Mouse (Mus musculus) left cerebral cortex, adult 9 months (tissue): ENCODE data around the gene Ercc6.

Experiments
- DNase-seq, 2 experiments: peaks; one replicate each; pipeline ENCODE4 v3.0.0; 2022; ENCODE audit warnings: low spot score in 2 of 2

The Ercc6 gene

DNA sequence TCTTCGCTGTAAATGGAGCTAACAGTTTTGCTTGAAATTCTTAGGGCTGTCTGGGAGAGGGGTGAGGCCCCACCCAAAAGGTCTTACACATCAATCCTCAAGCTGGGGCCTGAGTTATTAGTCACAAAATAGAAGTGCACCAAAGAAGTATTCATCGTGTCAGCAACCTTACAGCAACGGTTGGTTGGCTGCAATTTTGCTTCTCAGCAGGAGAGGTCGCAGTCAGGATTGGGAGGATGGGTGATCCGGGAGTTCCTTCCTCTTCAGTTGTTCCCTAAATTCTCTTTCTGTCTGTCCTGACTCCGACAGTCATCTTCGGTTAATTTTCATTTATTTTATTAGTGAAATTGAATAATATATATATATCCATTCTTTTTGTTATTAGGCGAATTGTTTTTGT lies 59.2 kb downstream of the Ercc6 start:
- no peak for DNase-seq

DNA sequence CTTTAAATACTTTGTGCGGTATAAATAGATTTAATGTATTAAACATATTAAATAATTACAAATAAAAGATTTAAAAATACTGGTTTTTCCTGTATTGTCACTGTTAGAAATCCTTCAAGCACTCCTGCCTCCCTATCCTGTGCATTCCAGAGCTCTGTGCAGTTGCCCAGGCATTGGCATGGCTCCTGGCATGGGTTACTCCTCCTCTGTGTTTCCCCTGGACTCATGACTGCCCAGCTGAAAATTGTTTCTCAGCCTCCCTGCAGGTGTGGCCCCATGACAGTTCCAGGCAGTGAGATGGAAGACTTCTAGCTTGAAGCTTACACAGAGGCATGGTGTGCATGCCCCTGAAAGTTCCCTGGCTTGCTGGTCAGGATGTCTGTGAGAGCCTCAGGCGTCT lies 65.1 kb downstream of the Ercc6 start:
- DNase-seq: no peak

DNA sequence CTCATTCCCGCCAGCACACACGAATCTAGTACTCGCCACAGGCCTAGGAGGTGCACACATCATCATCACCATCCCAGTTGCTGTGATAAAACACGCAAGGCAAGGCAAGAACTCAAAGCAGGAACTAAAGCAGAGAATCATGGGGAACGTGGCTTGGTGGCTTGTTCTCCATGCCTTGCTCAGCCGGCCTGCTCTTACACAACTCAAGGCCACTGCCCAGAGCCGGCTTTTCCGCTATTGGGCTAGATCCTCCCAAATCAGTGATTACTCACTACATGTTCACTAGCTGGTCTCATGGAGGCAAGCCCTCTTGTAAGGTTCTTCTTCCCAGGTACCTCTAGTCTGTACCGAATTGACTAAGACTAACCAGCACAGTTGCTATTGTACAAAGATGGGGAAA lies 70.4 kb downstream of the Ercc6 start:
- no peak for DNase-seq

DNA sequence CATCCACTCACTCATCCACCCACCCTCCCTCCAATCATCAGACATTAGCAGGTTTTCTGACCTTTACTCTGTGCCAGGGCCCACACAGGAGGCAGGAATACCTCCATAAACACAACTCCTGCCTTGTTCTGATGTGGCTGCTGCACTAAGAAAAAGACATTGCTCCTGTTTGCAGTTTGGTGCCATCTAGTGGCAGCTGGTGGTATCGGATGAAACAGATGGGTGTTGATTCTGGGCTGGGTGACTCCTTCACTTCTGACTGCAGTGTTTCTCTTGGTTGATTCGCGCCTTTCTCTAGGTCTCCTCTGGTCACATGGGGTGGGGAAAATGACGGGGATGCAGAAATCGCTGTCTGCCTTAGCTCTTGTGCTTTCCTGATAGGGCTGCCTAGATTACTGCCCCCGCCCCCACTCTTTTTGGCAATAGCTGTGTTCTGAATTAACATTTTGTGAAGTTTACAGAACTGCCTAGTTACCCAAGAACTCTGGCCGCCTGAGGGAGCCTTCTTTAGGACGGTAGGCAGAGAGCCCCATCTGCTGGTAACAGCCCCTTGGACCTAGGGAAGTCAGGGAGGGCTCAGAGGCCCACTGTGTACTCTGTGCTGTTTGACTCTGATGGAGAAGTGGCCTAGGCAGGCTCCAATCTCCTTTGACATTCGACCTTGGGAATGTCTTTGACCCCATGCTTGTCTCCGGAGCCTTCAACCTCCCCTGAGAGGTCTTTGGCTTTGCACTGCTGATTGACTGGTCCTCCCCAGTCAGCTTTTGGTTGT lies 73.9 kb downstream of the Ercc6 start:
- peak in 1 of 2 experiments; percentile 76 for DNase-seq

DNA sequence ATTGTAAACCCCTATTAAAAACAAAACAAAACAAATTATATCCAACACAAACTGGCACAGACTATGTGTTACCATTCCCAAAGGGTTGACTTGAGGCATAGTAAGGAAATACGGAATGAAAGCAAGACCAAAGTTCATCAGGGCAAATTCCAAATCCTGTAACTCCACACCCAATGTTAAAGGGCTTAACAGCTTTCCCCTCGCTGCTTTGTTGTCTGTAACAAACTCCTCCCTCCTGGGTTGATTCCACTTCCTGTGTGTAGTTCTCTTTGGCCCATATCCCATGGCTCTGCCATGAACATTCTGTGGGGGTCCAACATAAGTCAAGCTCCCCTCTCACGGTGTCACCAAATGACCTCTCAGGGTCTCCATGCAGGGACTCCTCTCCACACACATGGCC lies 77.1 kb downstream of the Ercc6 start:
- DNase-seq: no peak

DNA sequence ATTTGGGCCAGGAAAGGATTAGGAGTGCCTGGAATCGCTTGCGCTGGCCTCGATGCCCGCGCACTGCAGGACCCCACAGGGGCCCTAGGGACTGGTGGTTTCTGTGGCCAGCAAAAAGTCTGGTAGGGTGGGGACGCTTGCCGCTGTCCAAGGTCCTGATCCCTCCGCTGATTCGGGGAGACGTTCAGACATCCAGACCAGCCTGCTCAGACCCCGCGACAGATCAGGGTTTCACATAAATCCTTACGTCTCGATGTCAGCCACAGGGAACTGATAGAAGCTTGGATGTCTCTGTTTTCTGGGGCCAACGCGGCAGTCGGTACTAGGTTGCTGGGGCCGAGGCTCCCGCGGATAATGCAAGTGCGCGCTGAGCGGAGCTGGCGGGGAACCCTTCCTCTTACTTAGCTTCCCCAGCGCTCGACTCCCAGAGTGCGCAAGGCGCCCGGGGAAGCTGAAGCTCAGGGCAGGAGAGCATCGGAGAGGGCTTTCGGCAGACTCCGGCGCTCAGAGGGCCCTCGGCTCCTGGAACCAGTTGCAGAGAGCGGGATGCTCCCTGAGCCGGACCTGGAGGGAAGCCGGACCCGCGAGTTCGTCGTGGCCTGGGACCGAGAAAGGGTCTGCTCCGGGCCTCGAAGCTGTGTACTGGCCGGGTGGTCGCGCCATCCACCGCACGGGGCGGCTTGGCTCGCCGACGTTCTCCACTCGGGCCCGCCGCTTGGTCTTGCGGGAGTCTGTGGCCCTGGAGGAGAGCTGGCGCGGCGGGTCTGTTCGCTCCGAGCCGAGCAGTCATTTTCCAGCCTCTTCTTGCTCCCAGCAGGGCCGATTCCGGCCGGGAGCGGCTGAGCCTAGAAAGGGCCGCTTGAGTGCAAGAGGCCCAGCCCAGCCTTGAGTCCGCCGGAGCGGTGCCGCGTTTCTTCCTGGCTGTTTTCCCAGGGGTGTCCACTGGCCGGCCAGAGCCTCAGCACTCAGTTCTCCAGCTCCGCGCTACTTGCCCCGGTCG lies 84.2 kb downstream of the Ercc6 start:
- peak in 1 of 2 experiments; percentile 21 for DNase-seq

DNA sequence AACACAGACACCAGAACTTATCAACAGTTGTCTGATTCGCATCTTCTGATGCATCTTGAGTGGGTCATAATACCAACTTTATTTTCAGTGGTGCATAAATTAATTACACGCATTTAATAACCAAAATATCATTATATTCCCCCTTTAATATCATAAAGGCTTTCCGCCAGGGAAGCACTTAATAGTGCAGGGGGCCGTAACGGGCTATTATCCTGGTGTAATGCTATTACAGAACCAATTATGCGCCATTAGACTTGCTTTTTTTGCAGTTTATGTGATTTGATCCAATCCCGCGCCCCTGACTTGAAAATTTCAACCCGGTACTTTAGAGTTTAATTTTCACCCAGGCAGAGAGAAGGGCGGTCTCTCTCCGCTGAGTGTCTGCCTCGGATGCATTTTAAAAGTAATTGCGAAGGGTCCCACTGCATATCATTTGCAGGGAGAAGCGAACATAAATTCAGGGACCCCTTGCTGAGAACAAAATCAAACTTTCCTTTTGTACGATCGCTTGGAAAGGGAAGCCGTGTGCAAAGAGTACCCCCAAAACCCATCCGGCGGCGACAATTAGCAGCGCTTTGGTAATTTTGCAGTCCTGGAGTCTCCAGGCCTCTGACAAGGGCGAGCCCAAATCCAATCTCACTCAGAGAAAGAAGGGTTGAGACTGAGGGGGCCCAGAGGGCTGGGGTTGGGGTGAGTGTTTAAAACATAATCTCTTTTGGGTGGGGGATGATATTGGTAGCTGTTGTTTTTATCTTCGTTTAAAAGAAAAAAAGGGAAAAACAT lies 85.3 kb downstream of the Ercc6 start:
- no peak for DNase-seq

DNA sequence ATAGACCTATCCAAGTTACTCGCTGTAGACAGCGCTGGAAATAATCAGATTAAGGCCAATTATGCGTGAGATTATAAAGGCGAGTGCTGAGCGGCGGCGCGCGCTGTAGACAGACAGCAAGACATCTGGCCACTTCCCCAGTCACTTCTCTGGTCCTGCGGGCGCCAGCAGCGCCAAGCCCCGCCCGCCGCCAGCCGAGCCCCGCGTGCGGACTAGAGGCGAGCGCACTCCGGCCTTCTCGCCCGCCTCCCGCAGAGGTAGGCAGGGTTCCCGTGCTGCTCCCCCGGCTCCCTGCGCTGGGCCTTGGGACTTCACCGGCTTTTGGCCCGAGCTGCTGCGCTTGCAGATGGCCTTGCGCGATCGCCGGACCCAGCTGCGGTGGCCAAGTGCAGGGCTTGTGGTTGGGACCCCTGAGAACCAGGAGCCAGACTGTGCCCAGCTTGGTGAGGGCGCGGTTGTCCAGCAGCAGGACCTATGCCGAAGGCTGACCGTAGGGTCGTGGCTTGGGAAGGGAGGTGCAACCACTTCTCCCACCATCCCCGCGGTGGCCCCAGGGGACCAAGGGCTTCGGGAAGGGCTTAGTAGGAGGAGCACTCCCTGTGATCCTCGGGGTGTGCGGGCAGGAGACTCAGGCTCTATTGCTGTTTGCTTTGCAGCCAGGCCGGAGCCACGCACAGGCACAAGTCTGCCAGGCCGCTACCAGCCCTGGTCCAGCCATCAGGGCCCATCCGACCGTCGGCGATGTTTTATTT lies 86.1 kb downstream of the Ercc6 start, which contains the start of gene Prrxl1:
Gene Prrxl1, plus strand, starts transcription at position 118 of the 752 bp plus-strand sequence.
- DNase-seq: no peak

DNA sequence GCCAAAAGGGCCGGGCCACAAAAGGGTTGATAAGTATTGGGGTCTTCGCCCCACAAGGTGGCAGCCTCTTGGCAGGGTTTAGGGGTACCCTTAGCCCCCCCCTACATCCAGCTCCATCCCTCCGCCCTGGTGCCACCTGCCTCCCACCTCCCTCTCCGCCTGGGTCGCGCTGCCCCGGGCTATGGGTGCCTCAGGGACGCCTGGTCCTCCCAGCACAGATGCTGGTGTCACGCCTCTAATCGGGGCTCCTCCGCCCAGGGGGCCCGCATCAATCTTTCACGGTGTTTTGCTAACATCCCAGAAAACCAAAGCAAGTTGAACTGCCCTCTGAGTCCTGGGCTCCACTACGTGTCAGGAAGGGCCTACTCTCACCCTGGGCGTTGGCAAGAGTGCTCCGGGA lies 86.8 kb downstream of the Ercc6 start:
- DNase-seq: no peak

DNA sequence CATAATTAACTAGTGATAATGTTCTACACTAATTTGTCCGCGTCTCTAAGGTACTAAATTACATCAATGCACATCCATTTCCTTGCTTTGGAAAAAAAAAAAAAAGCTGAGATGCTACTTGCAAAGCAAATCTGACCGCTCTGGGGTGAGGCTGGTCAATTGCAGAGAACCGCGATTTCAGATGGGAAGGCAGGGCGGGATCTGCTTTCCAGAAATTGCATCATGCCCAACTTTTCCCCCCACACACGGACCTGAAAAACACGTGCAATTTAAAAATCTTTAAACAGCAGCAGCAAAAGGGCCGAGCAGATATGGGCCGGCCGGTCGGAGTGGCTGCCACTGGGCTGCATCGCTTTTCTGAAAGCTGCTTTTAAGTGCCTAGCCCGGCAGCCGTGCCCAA lies 92.2 kb downstream of the Ercc6 start:
- DNase-seq: no peak

DNA sequence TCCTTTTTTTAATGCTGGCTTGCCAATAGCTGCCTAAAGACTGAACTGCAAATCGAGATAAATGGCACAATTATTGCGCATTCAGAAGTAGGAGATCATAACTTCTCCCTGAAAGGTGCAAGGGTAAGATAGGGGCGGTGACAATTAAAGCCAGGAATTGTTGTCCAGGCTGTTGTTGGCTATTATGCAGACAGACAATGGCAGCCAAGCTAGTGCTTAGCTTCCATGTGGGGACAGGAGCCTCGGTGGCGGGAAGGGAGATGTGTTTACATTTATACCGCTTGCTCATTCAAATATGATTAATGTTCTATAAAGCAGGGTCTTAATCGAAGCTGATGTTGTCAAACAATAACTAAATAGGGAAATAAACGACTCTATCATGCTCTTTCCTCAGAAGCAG lies 93.0 kb downstream of the Ercc6 start:
- no peak for DNase-seq

DNA sequence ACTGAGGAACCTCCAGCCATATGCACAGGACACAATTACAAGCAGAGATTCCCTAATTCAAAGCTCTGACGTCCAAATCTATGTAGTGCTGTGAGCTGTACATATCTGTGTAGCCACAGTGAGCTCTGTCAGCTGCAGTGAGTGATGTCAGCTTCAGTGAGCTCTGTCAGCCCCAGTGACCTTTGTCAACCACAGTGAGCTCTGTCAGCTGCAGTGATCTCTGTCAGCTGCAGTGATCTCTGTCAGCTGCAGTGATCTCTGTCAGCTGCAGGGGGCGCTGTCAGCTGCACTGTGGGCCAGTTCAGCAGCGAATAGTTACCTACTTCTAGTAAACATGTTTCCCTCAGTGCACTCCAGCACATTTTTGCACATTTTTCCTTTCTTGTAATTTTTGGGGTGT lies 96.1 kb downstream of the Ercc6 start:
- DNase-seq: peak in 1 of 2 experiments; percentile 34

DNA sequence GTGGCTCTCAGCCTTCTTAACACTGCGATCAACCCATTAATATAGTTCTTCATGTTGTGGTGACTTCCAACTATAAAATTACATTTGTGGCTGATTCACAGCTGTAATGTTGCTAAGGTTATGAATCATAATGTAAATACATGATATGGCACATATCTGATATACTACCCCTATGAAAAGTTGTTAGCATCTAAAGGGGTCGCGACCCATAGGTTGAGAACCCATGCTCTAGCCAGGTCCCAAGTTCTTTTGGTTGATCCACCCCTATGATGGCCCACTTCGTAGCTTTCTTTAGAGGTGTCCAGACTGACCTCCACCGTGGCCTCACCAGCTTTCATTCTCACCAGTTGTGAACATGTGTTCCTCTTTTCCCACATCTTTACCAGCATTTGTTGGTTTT lies 103.9 kb downstream of the Ercc6 start:
- no peak for DNase-seq

DNA sequence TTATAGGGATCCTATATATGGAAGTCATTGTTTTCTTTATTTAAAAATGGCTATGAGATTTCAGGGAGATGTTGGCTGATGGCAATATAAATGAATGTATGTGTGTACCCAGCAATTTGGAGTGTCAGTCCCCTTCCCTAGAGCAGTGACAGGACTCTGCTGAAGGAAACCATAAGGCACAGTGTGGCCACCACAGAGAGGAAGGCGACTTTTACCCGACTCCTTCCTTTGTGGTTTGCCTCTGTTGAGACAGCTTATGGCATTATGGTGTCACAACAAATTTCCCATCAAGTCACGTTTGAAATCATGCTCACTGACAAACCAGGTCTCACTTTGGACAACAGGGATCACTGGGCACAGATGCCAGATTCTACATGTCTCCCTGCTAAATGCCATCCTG lies 110.9 kb downstream of the Ercc6 start:
- DNase-seq: no peak

DNA sequence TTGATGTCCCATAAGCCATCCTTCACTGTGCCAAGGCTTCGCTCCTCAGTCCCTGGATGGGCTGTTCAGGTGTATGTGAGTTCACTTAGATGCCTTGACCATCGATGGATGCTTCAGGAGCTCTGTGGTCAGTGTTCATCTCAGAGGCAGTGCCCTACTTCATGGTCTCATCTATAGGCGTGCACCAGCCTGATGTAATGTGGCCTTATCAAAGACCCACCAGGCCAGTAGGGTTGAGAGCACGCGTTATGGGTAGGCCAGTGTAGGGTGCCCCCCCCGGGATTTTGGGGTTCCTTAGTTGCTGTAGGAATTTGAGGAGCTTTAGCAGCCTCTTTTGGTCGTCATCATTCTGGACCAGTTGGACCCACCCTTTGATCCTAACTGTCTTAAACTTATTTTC lies 111.5 kb downstream of the Ercc6 start:
- DNase-seq: no peak

DNA sequence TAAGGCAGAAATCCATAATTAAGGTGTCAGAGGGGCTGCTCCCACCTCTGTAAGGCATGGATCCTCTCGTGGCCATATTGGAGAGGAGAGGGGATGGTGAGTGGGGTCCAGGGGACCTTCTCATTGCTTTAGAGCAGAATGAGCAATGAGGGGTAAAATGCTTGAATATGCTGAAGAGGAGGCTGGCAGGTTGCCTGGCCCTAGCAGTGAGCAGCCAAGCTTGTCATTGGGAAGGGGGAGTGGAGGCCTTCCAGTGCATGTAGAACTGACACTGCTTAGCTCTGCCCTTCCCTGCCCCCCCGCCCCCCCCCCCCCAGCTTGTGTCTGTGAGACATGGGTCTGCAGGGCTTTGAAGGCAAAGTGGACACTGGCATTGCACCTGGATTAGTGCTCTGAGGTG lies 114.0 kb downstream of the Ercc6 start:
- no peak for DNase-seq

DNA sequence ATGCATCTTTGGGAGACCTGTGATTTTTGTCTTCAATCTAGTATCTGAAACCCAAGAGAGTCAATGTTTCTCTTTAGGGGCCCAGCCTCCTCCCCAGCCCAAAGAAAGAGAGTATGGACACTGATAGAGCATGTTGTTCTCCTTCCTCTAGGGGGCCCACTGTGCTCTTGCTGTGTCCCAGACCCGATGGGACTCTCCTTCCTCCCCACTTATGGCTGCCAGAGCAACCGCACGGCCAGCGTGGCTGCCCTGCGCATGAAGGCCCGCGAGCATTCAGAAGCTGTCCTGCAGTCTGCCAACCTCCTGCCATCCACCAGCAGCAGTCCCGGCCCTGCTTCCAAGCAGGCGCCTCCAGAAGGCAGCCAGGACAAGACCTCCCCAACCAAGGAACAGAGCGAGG lies 115.3 kb downstream of the Ercc6 start:
- DNase-seq: peak in 1 of 2 experiments; percentile 2
